8 mouse cellular contexts compared by ENCODE assay signal in genomic region chr3:88336058-88337013, GRCm38 (mm10). TPM values are rescaled to one million over a fixed set of nuclear protein-coding genes. Genes with fewer than 3 reads are reported as not detected.
DNase-seq lines count a peak whose midpoint lies in the region; ATAC-seq lines count a peak whose summit lies in the region.

Gene Tmem79 (minus strand): TSS chr3:88336148.
Gene Smg5 (plus strand): TSS chr3:88336260.

- H3K27ac ChIP-seq in hindbrain, embryonic 16.5 days (ENCODE audit: low read depth, low read length), result peak within 1 kb of the TSS; percentile 96
- H3K27ac ChIP-seq in macrophage, result peak within 1 kb of the TSS; percentile 89

- H3K4me1 ChIP-seq in hindbrain, embryonic 16.5 days (ENCODE audit: control insufficient read depth, insufficient read depth, low read depth, low read length), result peaks cover 13% of the 10 kb centered on the region

- H3K4me2 ChIP-seq in hindbrain, embryonic 16.5 days (ENCODE audit: low read length), result peak within 1 kb of the TSS; percentile 69

- peak; percentile 97 for ATAC-seq in hindbrain, embryonic 16.5 days

- H3K4me3 ChIP-seq in hindbrain, embryonic 16.5 days (ENCODE audit: low read length), result peak within 1 kb of the TSS; percentile 86
- H3K4me3 ChIP-seq in macrophage (ENCODE audit: inconsistent target), result peak within 1 kb of the TSS; percentile 91

- DNase-seq in T-cell, adult 2 months (ENCODE audit: low spot score), result peak; percentile 97
- peak; percentile 94 for DNase-seq in cerebellum, postnatal 36 days
- DNase-seq in gastrocnemius, adult 18-20 months (ENCODE audit: low spot score), result peak; percentile 97
- peak; percentile 95 to 96 for DNase-seq in left cerebral cortex, adult 18-20 months (ENCODE audit: low spot score in 2 of 2)
- peak; percentile 97 for DNase-seq in right cerebral cortex, adult 18-20 months
- DNase-seq in urinary bladder, postnatal 10 days (ENCODE audit: low spot score), result peak; percentile 91

- H3K9me3 ChIP-seq in hindbrain, embryonic 16.5 days (ENCODE audit: control insufficient read depth, low read length), result no peaks in the 10 kb centered on the region

- peak within 1 kb of the TSS; percentile 97 for H3K9ac ChIP-seq in hindbrain, embryonic 16.5 days (ENCODE audit: low read depth, low read length)

- no peaks in the 10 kb centered on the region for H3K36me3 ChIP-seq in hindbrain, embryonic 16.5 days (ENCODE audit: control insufficient read depth, insufficient read depth, low read length)
- H3K36me3 ChIP-seq in macrophage (ENCODE audit: inconsistent target), result no peaks in the 10 kb centered on the region

- H3K27me3 ChIP-seq in hindbrain, embryonic 16.5 days (replicated peaks; ENCODE audit: control insufficient read depth, insufficient read depth, low read length), result no peaks in the 10 kb centered on the region

- WGBS in hindbrain, embryonic 16.5 days, result 3% methylated on average over 58 of the region's 66 CpGs
- 3% methylated on average over 66 of the region's 66 CpGs for WGBS in macrophage (ENCODE audit: missing documents)

- H3K79me2 ChIP-seq in macrophage (ENCODE audit: inconsistent target), result peaks cover 42% of the 10 kb centered on the region

RNA-seq across cellular contexts. Expression of gene Tmem79, which starts in this region (rescaled TPM):
- total RNA-seq in gastrocnemius, adult 18-20 months (2021), result 1 to 10 TPM; 3.1 to 3.9 TPM
- polyA plus RNA-seq in hindbrain, embryonic 16.5 days (2015; fragmentation: Nextera tagmentation; extraction: Ambion mirVana), result 1.3 TPM in 2 replicates
- total RNA-seq in left cerebral cortex, adult 18-20 months (2021), result 1 to 10 TPM in 1 of 2 experiments, under 1 TPM in 1; 0.96 to 2.4 TPM
- total RNA-seq in macrophage (2018; cell fraction: chromatin; rRNA removed), result under 1 TPM in 1 of 26 experiments, not detected in 25; 0.54 TPM
- under 1 TPM in 24 of 26 experiments, not detected in 2; 0.09 to 0.68 (median 0.21) TPM for total RNA-seq in macrophage (2018; cell fraction: cytosol; rRNA removed)
- 1 to 10 TPM in 3 of 26 experiments, under 1 TPM in 6, not detected in 17; 0.42 to 1.2 (median 0.61) TPM for total RNA-seq in macrophage (2018; cell fraction: nucleus; rRNA removed)
- 0.13 to 0.59 TPM (median 0.42 TPM) in 3 replicates for polyA plus RNA-seq in macrophage (2018)

RNA-seq across cellular contexts. Expression of gene Smg5, which starts in this region (rescaled TPM):
- 10 to 100 TPM; 37.5 to 48.1 TPM for total RNA-seq in gastrocnemius, adult 18-20 months (2021)
- polyA plus RNA-seq in hindbrain, embryonic 16.5 days (2015; fragmentation: Nextera tagmentation; extraction: Ambion mirVana), result 49.7 and 61.5 TPM in 2 replicates
- total RNA-seq in left cerebral cortex, adult 18-20 months (2021), result 10 to 100 TPM; 80.1 to 81.7 TPM
- 100 to 1,000 TPM in 21 of 26 experiments, 10 to 100 TPM in 5; 77.1 to 208 (median 139) TPM for total RNA-seq in macrophage (2018; cell fraction: chromatin; rRNA removed)
- total RNA-seq in macrophage (2018; cell fraction: cytosol; rRNA removed), result 10 to 100 TPM in 25 of 26 experiments, 1 to 10 TPM in 1; 9.4 to 31.5 (median 18.2) TPM
- 100 to 1,000 TPM in 2 of 26 experiments, 10 to 100 TPM in 24; 48.3 to 128 (median 78.7) TPM for total RNA-seq in macrophage (2018; cell fraction: nucleus; rRNA removed)
- polyA plus RNA-seq in macrophage (2018), result 14.9 to 23.8 TPM (median 23.6 TPM) in 3 replicates

Comparison
In these comparisons a context has a peak if more than half of its experiments do, and no peak if none do; other contexts are left out.
1. Peak in every context shown above with its lines: DNase-seq, ATAC-seq, H3K4me3 ChIP-seq and H3K27ac ChIP-seq.